Mouse (Mus musculus) lung, postnatal 25 days (tissue): ENCODE data around the gene Sema3a.

Experiments
- DNase-seq: peaks from one replicate; pipeline ENCODE4 v3.0.0; 2022; ENCODE audit warnings: low spot score

Gene Sema3a

GRCm38 (mm10) chr5:13125241-13125692 is at the start of gene Sema3a:
TSS of gene Sema3a (plus strand) at chr5:13125414.
- no peak for DNase-seq

GRCm38 (mm10) chr5:13084777-13085439 is 40.3 kb upstream of the Sema3a start:
- no peak for DNase-seq

DNA sequence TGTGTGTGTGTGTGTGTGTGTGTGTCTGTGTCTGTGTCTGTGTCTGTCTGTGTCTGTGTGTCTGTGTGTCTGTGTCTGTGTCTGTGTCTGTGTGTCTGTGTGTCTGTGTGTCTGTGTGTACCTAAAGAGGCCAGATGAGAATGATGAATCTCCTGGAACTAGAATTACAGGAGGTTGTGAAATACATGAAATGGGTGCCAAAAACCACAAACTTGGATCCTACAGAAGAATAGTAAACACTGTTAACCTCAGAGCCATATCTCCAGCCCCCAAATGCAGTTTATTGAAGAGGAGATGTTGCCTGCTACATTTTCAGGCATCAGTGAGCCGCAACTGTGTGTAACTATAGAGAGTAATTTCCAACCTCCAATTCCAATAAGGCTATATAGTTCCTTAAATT is 34.8 kb upstream of the Sema3a start:
- DNase-seq = no peak

GRCm38 (mm10) chr5:13109522-13109921 is 15.7 kb upstream of the Sema3a start:
- DNase-seq = no peak

DNA sequence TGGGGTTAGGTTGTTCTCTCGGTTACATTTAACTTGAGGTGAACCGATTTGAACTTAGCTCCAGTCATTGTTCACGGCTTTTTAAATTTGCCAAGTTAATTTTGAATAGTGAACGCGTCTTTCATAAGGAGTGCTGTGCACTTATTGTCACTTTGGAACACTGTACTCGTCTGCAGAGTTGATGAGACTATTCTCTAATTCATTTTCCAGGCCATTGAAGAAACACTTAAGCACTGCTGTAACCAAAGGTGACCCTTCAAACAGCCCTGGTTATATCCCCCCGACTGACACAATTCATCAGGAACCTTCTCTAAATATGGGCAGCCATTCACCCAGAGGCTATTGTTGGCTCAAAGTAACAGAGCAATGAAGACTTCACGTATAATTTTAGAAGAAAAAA is 8.0 kb upstream of the Sema3a start:
- no peak for DNase-seq

DNA sequence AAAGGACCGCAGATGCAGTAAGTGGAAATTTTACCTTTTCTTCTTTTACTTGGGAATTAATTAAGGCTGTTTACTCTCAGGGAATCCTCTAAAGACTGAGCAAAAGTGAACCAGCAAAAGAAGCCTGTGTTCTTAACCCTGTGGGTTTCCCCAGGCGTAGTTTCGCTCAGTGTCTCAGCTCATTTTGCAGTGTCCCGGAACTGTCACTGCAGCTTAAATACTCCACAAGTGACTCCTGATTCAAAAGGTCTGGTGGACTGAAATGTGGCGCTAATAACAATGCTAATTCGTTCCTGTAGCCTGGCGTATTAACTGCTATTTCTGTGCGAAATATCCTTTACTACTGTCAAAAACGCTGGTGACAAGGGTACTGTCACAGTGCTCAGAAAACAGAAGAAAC is 543 bp downstream of the Sema3a start:
- DNase-seq = no peak

- DNase-seq = no peak
These were observed 982 bp downstream of the Sema3a start for GRCm38 (mm10) chr5:13126196-13126595.

DNA sequence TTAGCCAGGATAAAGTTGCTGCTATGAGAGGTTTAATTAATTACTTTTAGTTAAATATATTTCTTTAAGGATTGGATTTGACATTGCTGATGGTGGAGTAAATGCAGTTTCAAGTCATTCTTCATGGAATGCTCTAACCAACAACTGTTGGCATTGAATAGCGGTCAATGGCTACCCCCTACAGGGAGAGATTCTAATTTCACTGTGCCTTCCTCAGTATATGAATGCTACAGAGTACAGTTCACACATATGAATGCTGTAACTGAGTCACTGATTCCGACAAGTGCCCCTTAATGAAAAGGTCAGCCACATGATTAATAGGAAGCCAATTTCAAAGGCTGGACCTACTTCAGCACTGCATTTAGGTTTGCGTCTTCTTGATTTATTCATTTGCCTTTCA is 1.9 kb downstream of the Sema3a start:
- DNase-seq = no peak

- DNase-seq = no peak
These were observed 19.7 kb downstream of the Sema3a start for GRCm38 (mm10) chr5:13144733-13145457.

DNA sequence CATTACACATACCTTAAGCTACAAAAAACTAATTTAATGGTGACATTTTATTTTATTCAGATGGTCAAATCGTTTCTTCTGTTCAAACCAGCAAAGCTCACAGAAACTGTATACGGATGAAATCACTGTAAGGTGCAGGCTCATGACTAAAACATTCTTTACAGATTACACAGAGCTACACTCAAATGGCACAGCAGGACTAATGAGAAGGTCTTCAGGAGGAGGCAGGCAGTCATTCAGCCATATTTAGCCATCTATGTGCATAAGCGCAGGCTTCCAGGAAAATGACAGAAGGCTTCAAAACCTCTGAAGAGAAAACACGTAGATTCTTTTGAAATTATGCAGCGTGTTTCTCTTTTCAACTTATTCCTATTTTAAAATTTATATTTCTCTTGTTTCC is 24.7 kb downstream of the Sema3a start:
- DNase-seq = no peak

DNA sequence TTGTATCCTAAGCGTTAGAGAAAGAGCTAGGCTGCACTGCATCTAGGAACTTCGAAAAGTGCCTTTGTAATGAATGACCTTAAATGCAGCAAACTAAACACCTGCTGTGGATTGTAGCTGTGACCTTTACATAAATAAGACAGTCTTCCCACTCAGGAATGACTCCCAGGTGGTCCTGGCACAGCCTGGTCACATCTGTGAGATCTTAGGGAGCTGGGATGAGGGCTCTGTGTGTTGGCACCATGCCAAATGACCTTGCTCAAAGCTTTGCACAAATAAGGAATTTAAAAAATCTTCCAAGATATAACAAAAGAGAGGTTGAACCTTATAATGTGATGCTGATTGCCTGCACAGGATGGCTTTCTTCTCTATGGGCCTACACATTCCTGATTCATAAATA is 25.8 kb downstream of the Sema3a start:
- no peak for DNase-seq

DNA sequence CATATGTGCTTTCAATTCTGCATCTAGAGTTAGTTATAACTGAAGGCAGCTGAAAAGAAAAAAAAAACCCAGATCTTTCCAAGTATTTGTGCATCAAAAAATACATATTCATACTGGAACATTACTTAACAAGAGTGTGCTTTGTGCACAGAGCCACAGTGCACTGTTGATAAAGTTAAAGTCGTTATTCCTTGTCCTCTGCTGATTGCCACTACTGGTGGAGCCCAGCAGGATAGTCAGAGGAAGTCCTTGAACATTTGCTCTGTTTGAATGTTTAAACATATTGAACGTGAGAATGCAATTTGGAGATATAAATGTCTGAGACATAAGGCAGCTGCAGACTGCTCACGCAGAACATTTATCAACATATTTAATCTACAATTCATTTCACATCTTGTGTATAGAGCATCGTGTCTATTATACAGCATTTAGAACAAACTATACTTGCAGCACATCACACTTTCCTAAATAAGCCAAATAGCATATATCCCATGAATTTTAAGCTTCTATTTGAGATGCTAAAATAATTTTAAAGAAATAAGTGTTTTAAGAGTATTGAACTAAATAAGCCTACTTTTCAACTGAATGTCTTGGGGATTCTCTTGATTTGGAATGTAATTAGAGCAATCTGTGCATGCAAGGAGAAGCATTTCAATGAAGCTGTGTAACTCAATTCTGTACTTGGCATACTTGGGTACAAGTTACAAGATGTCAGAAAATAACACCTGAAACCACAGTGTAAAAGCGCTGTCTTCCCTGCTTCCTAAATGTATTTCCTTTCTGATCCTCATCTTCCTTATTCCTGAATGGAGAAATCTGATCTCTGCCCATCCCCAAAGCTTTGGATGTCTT is 32.8 kb downstream of the Sema3a start:
- DNase-seq = no peak

DNA sequence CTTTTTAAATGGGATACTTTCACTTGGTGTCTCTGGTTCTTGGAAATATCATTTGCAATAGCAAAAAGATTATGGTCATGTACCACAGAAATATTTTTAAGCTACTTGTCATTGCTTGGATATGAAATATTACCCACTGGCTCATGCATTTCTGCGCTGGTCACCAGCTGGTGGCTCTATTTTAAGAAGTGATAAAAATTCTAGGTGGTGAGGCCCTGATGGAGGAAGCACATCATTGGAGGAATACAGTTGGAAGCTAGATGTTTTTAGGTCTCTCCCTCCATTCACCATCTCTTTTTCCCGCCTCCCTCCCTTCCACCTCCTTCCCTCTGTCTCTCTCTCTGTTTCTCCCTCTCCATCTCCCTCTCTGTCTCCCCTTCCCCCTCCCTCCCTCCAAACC is 57.0 kb downstream of the Sema3a start:
- DNase-seq = no peak

- DNase-seq = no peak
These were observed 72.7 kb downstream of the Sema3a start for GRCm38 (mm10) chr5:13197886-13198285.

- no peak for DNase-seq
These were observed 74.5 kb downstream of the Sema3a start for GRCm38 (mm10) chr5:13199709-13200108.

GRCm38 (mm10) chr5:13255353-13255752 is 130.1 kb downstream of the Sema3a start:
- DNase-seq = no peak

GRCm38 (mm10) chr5:13256321-13256720 is 131.1 kb downstream of the Sema3a start:
- DNase-seq = no peak

DNA sequence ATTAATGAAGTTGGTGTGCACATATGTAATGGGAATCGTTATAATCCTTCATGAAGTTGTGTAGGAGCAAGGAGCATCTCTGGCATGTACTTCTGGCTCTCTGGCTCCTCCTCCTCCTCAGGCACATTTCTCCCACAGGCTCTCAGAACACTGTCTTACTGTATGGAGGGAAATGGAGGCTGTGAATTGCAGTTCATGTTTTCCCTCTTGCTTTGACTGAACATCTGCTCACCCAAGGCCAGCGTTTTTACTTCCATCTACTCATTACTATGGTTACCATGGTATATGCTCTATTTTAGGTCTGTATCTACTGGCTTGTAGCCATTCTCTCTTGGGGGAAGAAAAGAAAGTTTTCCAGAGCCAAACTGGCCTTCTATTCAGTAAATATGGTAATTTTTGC is 137.9 kb downstream of the Sema3a start:
- no peak for DNase-seq

GRCm38 (mm10) chr5:13263539-13263938 is 138.3 kb downstream of the Sema3a start:
- no peak for DNase-seq

DNA sequence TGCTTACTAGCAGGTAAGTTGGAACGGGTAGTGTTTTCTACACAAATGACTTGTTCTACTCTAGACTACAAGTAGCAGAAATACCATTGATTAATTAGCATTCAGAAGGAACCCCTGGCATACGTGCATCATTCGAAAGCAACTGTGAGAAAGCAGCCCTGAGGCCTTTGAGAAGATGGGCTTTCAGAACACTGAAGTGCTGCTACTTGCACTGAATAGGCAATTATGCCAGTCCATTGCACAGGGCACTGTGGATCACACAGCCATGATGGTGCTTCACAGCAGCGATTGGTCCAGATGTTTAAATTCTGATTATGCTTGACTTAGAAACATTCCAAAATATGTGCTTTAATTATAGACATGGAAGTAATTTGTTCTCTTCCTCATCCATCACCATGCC is 187.5 kb downstream of the Sema3a start:
- no peak for DNase-seq

- no peak for DNase-seq
These were observed 188.8 kb downstream of the Sema3a start for GRCm38 (mm10) chr5:13313977-13314376.

DNA sequence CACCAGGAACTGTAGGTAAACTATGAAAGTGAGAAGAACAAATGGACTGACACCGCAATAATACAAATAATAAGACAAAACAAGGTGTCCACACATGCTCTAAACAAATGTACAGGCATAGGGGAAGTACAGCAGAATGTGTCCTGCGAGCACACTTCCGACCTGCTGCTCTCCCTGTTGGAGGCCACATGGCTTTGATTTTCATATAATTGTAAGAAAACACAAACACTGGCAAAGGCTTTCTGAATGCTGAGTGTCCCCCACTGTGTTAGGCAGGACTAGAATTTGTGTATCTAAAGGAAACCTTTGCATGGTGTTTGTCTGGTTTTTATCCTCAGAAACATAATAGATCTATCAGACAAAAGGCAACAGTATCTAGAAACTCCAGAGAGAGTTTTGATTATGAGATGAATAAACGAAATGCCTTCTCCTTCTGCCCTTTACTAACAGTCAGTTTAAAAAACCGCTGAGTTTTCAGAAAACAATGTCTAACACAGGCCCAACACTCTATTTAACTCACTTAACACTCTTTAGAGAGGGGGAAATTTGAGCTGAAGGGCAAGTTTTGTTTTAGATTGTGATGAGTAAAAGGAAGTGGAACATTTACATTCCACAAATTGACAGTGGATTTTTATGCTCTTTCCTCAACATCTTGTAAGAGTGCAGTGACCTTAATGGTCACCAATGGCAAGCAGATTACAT is 193.7 kb downstream of the Sema3a start:
- DNase-seq = no peak
